Mouse (Mus musculus) small intestine, adult 2 months (tissue): ENCODE measurements around the gene Phyhipl.

Experiments used
- CTCF ChIP-seq: fragments of 200-500 bp; IDR thresholded peaks from 2 replicates; pipeline ENCODE4 v1.5.1; 2012; ENCODE audit warnings: low read depth, mild to moderate bottlenecking, control low read depth, inconsistent platforms, low read length, moderate library complexity, mixed read lengths; ENCODE audit not compliant: insufficient replicate concordance, insufficient read length; ENCODE audit errors: extremely low read depth
- POLR2A ChIP-seq: fragments of 200-500 bp; IDR thresholded peaks from 2 replicates; pipeline ENCODE4 v1.6.1; 2012; ENCODE audit warnings: low read depth, mild to moderate bottlenecking, control low read depth, inconsistent platforms, low read length, moderate library complexity

DNA sequence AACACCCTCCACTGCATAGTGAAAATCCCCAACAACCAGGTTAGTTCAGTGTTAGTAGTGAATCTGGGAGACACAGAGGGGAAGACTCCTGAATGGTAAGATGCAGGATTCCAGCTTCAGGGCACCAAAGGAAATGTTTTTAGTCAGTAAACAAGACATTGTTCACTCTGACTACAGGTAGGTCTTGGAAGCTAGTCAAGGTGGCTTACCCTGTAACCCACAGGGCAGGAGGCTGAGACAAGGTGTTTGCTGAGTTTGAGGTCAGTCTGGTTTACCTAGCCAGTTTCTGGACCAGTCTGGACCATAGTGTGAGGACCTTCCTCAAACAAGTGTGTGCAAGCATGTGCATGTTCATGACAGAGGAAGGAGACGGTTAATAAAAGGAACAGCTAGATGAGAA is 22.2 kb upstream of the Phyhipl start:
- TF ChIP-seq CTCF (no peak), POLR2A (no peak)
